Mouse (Mus musculus): ENCODE results near the gene Stxbp1.

DNA sequence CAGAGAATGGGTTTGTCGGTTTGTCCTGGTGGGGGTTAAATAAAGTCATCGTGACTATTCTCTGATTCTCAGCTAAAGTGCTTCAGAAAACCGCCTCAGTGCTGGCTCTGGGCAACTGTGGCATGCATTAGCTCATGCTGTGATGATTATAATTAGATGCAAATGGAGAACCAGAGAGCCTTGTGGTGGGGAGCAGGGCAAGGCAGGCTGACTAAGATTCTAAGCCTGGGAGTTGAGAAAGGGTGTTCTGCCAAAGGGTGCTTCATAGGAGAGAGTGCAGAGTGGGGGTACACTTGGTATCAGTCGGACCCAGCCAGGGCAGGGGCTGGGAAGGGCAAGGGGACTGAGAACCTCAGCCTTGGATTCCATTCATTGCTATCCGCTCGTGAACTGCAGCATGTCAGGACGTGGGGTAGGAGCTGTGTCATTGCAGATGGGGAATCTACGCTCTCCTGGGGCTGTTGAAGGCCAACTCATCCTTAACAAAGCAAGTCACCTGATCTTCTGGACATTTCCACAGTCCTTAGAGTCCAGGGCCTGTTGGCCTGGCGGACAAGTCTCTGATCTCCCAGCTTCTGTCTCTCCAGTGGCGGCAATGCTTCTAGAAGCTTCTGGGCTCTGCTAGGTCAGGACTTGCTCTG, 49.6 kb upstream of the Stxbp1 start:
- TF ChIP-seq CTCF (IDR thresholded peaks at IDR 0.05; ENCODE audit: low read depth) (no peak), EP300 (IDR thresholded peaks at IDR 0.05; ENCODE audit: low read depth) (no peak)

Measured in heart, postnatal 0 days (tissue).